Mouse (Mus musculus): ENCODE measurements around the gene Scyl3.

- TF ChIP-seq POLR2A (IDR thresholded peaks at IDR 0.05; ENCODE audit: insufficient read length, low read depth) = no peak
- TF ChIP-seq MYOD1 (IDR thresholded peaks at IDR 0.05; ENCODE audit: control insufficient read depth in 1 of 3, insufficient read length in 2 of 3, low read depth in 2 of 3) = no peak
- TF ChIP-seq MAX (IDR thresholded peaks at IDR 0.05; ENCODE audit: low read depth) = no peak
- TF ChIP-seq CEBPB (IDR thresholded peaks at IDR 0.05; ENCODE audit: insufficient read depth, poor library complexity, severe bottlenecking) = no peak
- TF ChIP-seq TCF3 (IDR thresholded peaks at IDR 0.05; ENCODE audit: insufficient read length, low read depth) = no peak
- TF ChIP-seq E2F4 (IDR thresholded peaks at IDR 0.05; ENCODE audit: insufficient read depth) = no peak
- TF ChIP-seq TCF12 (IDR thresholded peaks at IDR 0.05; ENCODE audit: insufficient read depth, poor library complexity, severe bottlenecking) = no peak
- TF ChIP-seq POLR2AphosphoS2 (IDR thresholded peaks at IDR 0.05; ENCODE audit: insufficient read length, low read depth) = no peak
- TF ChIP-seq USF1 (IDR thresholded peaks at IDR 0.05; ENCODE audit: low read depth) = no peak
- TF ChIP-seq REST (IDR thresholded peaks at IDR 0.05; ENCODE audit: insufficient read depth, insufficient read length) = no peak
- TF ChIP-seq MYOG (IDR thresholded peaks at IDR 0.05; ENCODE audit: control insufficient read depth in 1 of 3, insufficient read depth in 1 of 3, insufficient read length in 2 of 3, low read depth in 2 of 3) = no peak
- TF ChIP-seq SRF (IDR thresholded peaks at IDR 0.05; ENCODE audit: control insufficient read depth, insufficient read length, low read depth) = no peak
Measured at GRCm38 (mm10) chr1:163995609-163995913, 66.7 kb downstream of the Scyl3 start.

All from myocyte (in vitro differentiated cells).